23 mouse cellular contexts compared by ENCODE assay signal in the genomic region with DNA sequence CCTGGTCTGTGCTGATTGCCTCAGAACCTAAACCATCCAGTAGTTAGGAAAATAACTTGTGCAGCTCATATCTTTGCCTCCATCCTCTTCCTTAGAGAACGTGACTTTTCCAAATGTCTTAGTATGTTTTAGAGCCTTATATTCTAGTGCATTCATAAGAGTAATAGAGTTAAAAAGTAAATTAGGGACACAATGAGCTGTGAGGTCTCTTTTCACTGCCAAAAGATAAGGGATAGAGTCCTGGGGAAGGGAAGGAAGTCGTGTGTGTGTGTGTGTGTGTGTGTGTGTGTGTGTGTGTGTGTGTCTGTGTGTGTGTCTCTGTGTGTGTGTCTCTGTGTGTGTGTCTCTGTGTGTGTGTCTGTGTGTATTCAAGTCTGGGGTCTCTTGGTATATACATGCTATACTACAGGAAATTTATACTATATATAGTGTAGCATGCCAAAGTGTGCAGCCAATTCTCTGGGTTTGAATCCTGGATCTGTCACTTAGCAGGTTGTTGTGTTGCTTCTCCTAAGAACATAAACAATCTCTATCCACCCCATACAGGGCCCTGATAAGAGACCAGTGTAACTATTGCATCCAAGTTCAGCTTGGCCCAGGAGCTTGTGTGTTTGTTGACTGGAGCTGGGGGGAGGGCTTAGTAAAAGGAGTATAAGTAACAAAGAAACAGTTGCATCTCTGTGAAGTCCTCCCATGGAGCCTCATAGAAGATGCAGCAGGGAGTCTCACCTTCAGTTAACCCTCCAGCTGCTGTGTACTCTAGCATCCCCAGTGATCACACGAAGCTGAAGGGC. TPM values are rescaled to one million over a fixed set of nuclear protein-coding genes. Genes with fewer than 3 reads are reported as not detected.
A peak's percentile ranks its signal among the peaks of the same experiment; 100 is the strongest.
DNase-seq lines count a peak whose midpoint lies in the region; ATAC-seq and TF ChIP-seq lines count a peak whose summit lies in the region.
"Had no signal": no experiment of that assay in that cellular context is flagged by ENCODE, and none has a peak within 500 bp of the region (broad histone marks: within the 10 kb centered on the region; RNA-seq: fewer than 3 reads in every experiment).

No protein-coding gene starts in this region.

- TF ChIP-seq RAD21 in MEL (IDR thresholded peaks at IDR 0.05; ENCODE audit: low read depth, low read length), result no peak

- no peaks in the 10 kb centered on the region for H3K9me3 ChIP-seq in lung, embryonic 15.5 days
- H3K9me3 ChIP-seq in lung, postnatal 0 days (ENCODE audit: low read length), result no peaks in the 10 kb centered on the region
- H3K9me3 ChIP-seq in MEL (replicated peaks; ENCODE audit: insufficient read depth, low read length), result no peaks in the 10 kb centered on the region
- H3K9me3 ChIP-seq in forebrain, embryonic 10.5 days, result no peaks in the 10 kb centered on the region
- H3K9me3 ChIP-seq: embryonic facial prominence, embryonic 13.5 days; forebrain, embryonic 15.5 days; G1E; heart, embryonic 12.5 days; hindbrain, embryonic 12.5 days had no signal

- ATAC-seq in lung, embryonic 15.5 days (ENCODE audit: borderline replicate concordance, extremely low read depth, low FRiP score, low TSS enrichment), result peak; percentile 76
- no peak for ATAC-seq in lung, postnatal 0 days
- ATAC-seq in erythroblast, adult 5-6 weeks (replicated peaks; ENCODE audit: low FRiP score, poor library complexity, severe bottlenecking), result peak; percentile 64
- ATAC-seq: CD4-positive, CD25-positive, alpha-beta regulatory T cell, adult 4 months; forebrain, embryonic 15.5 days; hindbrain, embryonic 16.5 days had no signal

- H3K79me2 ChIP-seq in MEL (ENCODE audit: control insufficient read depth, insufficient read depth, low read length, poor library complexity), result no peaks in the 10 kb centered on the region

- H3K4me1 ChIP-seq in lung, embryonic 15.5 days, result peaks cover 15% of the 10 kb centered on the region
- peaks cover 9% of the 10 kb centered on the region; the same call in 1 of the 2 replicates for H3K4me1 ChIP-seq in lung, postnatal 0 days (ENCODE audit: insufficient read depth, low read depth, low read length)
- H3K4me1 ChIP-seq in MEL (ENCODE audit: control insufficient read depth in 1 of 2, insufficient read depth in 2 of 2, low read length in 2 of 2), result peaks cover 11 to 28% of the 10 kb centered on the region in 2 experiments
- peaks cover 17% of the 10 kb centered on the region; the same call in 1 of the 2 replicates for H3K4me1 ChIP-seq in small intestine, adult 2 months (ENCODE audit: control insufficient read depth, insufficient read depth, insufficient read length, low read length)
- H3K4me1 ChIP-seq in forebrain, embryonic 10.5 days, result no peaks in the 10 kb centered on the region

- H3K4me3 ChIP-seq in lung, embryonic 15.5 days, result no peak overlapping the region
- H3K4me3 ChIP-seq in lung, postnatal 0 days (ENCODE audit: low read depth, low read length), result no peak overlapping the region
- no peak overlapping the region for H3K4me3 ChIP-seq in MEL (ENCODE audit: control insufficient read depth in 1 of 2, insufficient read depth in 1 of 2, low read depth in 2 of 2, low read length in 2 of 2)
- no peak overlapping the region for H3K4me3 ChIP-seq in small intestine, adult 2 months (ENCODE audit: low read depth, low read length)
- H3K4me3 ChIP-seq in forebrain, embryonic 10.5 days, result no peak overlapping the region
- H3K4me3 ChIP-seq: embryonic facial prominence, embryonic 13.5 days; forebrain, embryonic 15.5 days; heart, adult 2 months; heart, embryonic 12.5 days; hindbrain, embryonic 12.5 days had no signal

- DNase-seq in lung, postnatal 0 days (ENCODE audit: low spot score), result no peak
- DNase-seq in MEL (ENCODE audit: low read depth, low spot score), result peak; percentile 23
- no peak for DNase-seq in forebrain, embryonic 10.5 days (ENCODE audit: extremely low spot score, low spot score)
- no peak for DNase-seq in kidney, adult 8-10 months
- no peak for DNase-seq in frontal cortex, postnatal 36 days (ENCODE audit: low spot score in 2 of 2)
- DNase-seq: adrenal gland, postnatal 10 days; B cell, adult 2 months; cerebellum, adult 11-12 months; cerebellum, adult 9-11 months; cerebellum, postnatal 36 days; gastrocnemius, postnatal 10 days; heart, adult 2 months; heart, postnatal 4 days had no signal

- no peaks in the 10 kb centered on the region for H3K36me3 ChIP-seq in lung, embryonic 15.5 days
- no peaks in the 10 kb centered on the region for H3K36me3 ChIP-seq in lung, postnatal 0 days (ENCODE audit: insufficient read depth, low read length)
- H3K36me3 ChIP-seq in MEL (ENCODE audit: control insufficient read depth in 1 of 2, insufficient read depth in 2 of 2, low read length in 2 of 2), result peaks cover 0 to 8% of the 10 kb centered on the region in 2 experiments; a peak in 2 of 4 replicates
- H3K36me3 ChIP-seq in small intestine, adult 2 months (ENCODE audit: control insufficient read depth, insufficient read depth, low read length), result no peaks in the 10 kb centered on the region
- no peaks in the 10 kb centered on the region for H3K36me3 ChIP-seq in forebrain, embryonic 10.5 days (replicated peaks)
- H3K36me3 ChIP-seq: embryonic facial prominence, embryonic 13.5 days; forebrain, embryonic 15.5 days; G1E; heart, embryonic 12.5 days; hindbrain, embryonic 12.5 days had no signal

- H3K9ac ChIP-seq in lung, embryonic 15.5 days, result no peak overlapping the region
- H3K9ac ChIP-seq in lung, postnatal 0 days (replicated peaks; ENCODE audit: low read depth), result no peak overlapping the region
- H3K9ac ChIP-seq in MEL (ENCODE audit: control insufficient read depth, low read depth, low read length, poor library complexity, severe bottlenecking), result no peak overlapping the region
- H3K9ac ChIP-seq: embryonic facial prominence, embryonic 13.5 days; forebrain, embryonic 15.5 days; heart, embryonic 12.5 days; hindbrain, embryonic 12.5 days had no signal

- H3K27me3 ChIP-seq in lung, embryonic 15.5 days, result no peaks in the 10 kb centered on the region
- no peaks in the 10 kb centered on the region for H3K27me3 ChIP-seq in lung, postnatal 0 days (replicated peaks; ENCODE audit: insufficient read depth, low read length)
- 0 out of 4 replicates have a peak, but pooled peaks cover 0 to 1% of the 10 kb centered on the region in 2 experiments for H3K27me3 ChIP-seq in MEL (ENCODE audit: control insufficient read depth in 1 of 2, insufficient read depth in 2 of 2, low read length in 2 of 2)
- H3K27me3 ChIP-seq in small intestine, adult 2 months (ENCODE audit: control insufficient read depth, insufficient read depth, low read length), result no peaks in the 10 kb centered on the region
- H3K27me3 ChIP-seq in forebrain, embryonic 10.5 days (ENCODE audit: poor library complexity, severe bottlenecking), result no peaks in the 10 kb centered on the region
- H3K27me3 ChIP-seq: embryonic facial prominence, embryonic 13.5 days; forebrain, embryonic 15.5 days; heart, embryonic 12.5 days had no signal

- no peak for TF ChIP-seq EP300 in lung, postnatal 0 days (IDR thresholded peaks at IDR 0.05)
- peak in 1 of 2 experiments; percentile 56; a peak in 3 of 4 replicates for TF ChIP-seq EP300 in MEL (IDR thresholded peaks at IDR 0.05; ENCODE audit: low read depth in 1 of 2, low read length in 2 of 2)

- TF ChIP-seq POLR2A in MEL (IDR thresholded peaks at IDR 0.05; ENCODE audit: control insufficient read depth in 1 of 2, insufficient read depth in 1 of 2, low read depth in 1 of 2, low read length in 2 of 2, poor library complexity in 1 of 2), result no peak
- no peak for TF ChIP-seq POLR2A in small intestine, adult 2 months (IDR thresholded peaks at IDR 0.05; ENCODE audit: low read depth, low read length)

- peak overlapping the region; percentile 77 for H3K27ac ChIP-seq in lung, embryonic 15.5 days
- no peak overlapping the region for H3K27ac ChIP-seq in lung, postnatal 0 days (ENCODE audit: low read length)
- peak overlapping the region; percentile 40 for H3K27ac ChIP-seq in MEL (ENCODE audit: control insufficient read depth, low read depth, low read length)
- peak overlapping the region; percentile 39 for H3K27ac ChIP-seq in small intestine, adult 2 months (ENCODE audit: insufficient read depth, low read depth, low read length)
- no peak overlapping the region for H3K27ac ChIP-seq in forebrain, embryonic 10.5 days
- H3K27ac ChIP-seq: embryonic facial prominence, embryonic 13.5 days; forebrain, embryonic 15.5 days; heart, adult 2 months; hindbrain, embryonic 12.5 days had no signal

- TF ChIP-seq CTCF in lung, postnatal 0 days (IDR thresholded peaks at IDR 0.05), result no peak
- no peak for TF ChIP-seq CTCF in MEL (IDR thresholded peaks at IDR 0.05 in 2 of 3, conservative IDR thresholded peaks at IDR 0.05 in 1 of 3; ENCODE audit: control insufficient read depth in 1 of 3, insufficient read depth in 1 of 3, low read depth in 2 of 3, low read length in 3 of 3, poor library complexity in 1 of 3, severe bottlenecking in 1 of 3)
- no peak for TF ChIP-seq CTCF in small intestine, adult 2 months (IDR thresholded peaks at IDR 0.05; ENCODE audit: extremely low read depth, insufficient read length, insufficient replicate concordance, low read depth, low read length)

- WGBS in lung, embryonic 15.5 days, result 21% methylated on average over 3 of the region's 3 CpGs
- WGBS in lung, postnatal 0 days, result 37% methylated on average over 3 of the region's 3 CpGs
- 38% methylated on average over 3 of the region's 3 CpGs for WGBS in small intestine, adult 2 months
- WGBS in forebrain, embryonic 10.5 days, result 65% methylated on average over 3 of the region's 3 CpGs

- no peak overlapping the region for H3K4me2 ChIP-seq in lung, embryonic 15.5 days
- H3K4me2 ChIP-seq in lung, postnatal 0 days (replicated peaks; ENCODE audit: low read depth, low read length), result no peak overlapping the region
- H3K4me2 ChIP-seq: embryonic facial prominence, embryonic 13.5 days; forebrain, embryonic 15.5 days; heart, embryonic 12.5 days; hindbrain, embryonic 12.5 days had no signal

TF ChIP-seq in MEL, 35 proteins besides CTCF, POLR2A, EP300 and RAD21 (continues in another document):
- TF ChIP-seq MYB (IDR thresholded peaks at IDR 0.05; ENCODE audit: low read depth, low read length) (no peak), TCF12 (IDR thresholded peaks at IDR 0.05; ENCODE audit: low read depth, low read length) (0 out of 2 replicates have a peak, but pooled peaks have one; percentile 15), RCOR1 (IDR thresholded peaks at IDR 0.05; ENCODE audit: low read depth, low read length) (no peak), ETS1 (IDR thresholded peaks at IDR 0.05; ENCODE audit: low read depth, low read length) (peak; percentile 45; the same call in 1 of the 2 replicates)

RNA-seq across cellular contexts. Expression of a gene that starts 29.5 kb away (rescaled TPM):
- polyA plus RNA-seq in lung, embryonic 15.5 days (2015; fragmentation: Nextera tagmentation; extraction: Ambion mirVana), result 4.5 and 5.0 TPM in 2 replicates
- polyA plus RNA-seq in lung, postnatal 0 days (2015; fragmentation: Nextera tagmentation; extraction: Ambion mirVana), result 5.4 and 6.5 TPM in 2 replicates
- total RNA-seq in MEL (2012; rRNA removed), result 1.9 and 2.2 TPM in 2 replicates
- polyA plus RNA-seq in MEL (2012; ENCODE audit: insufficient read depth in 1 of 2, insufficient read length in 2 of 2, low read depth in 1 of 2, low replicate concordance in 2 of 2, missing spikeins in 1 of 2), result 1 to 10 TPM in 1 of 2 experiments, not detected in 1; 3.1 TPM
- 4.0 and 4.2 TPM in 2 replicates for total RNA-seq in erythroblast, adult 5-6 weeks (2015; ENCODE audit: low replicate concordance)
- total RNA-seq in erythroblast, adult 5-6 weeks (2017; ENCODE audit: low replicate concordance), result 2.4 and 2.9 TPM in 2 replicates
- polyA plus RNA-seq in small intestine, adult 2 months (2012; rRNA removed), result 1.8 and 7.0 TPM in 2 replicates
- polyA plus RNA-seq in forebrain, embryonic 10.5 days (2016; fragmentation: Nextera tagmentation; extraction: Ambion mirVana), result 0.73 and 0.86 TPM in 2 replicates
- polyA plus RNA-seq: G1E had no signal

Comparison
In these comparisons a context has a peak if more than half of its experiments do, and no peak if none do; other contexts are left out.
1. H3K27ac ChIP-seq: peak in lung, embryonic 15.5 days (single experiment), MEL (single experiment) and small intestine, adult 2 months (single experiment); none in lung, postnatal 0 days (single experiment) and forebrain, embryonic 10.5 days (single experiment).